Mouse (Mus musculus) thymus, adult 2 months (tissue): ENCODE measurements around the gene Shisa2.

Experiments used
- CTCF ChIP-seq: fragments of 200-500 bp; IDR thresholded peaks from 2 replicates; pipeline ENCODE4 v1.5.1; 2012; ENCODE audit warnings: mild to moderate bottlenecking, control low read depth, low read length, moderate library complexity, borderline replicate concordance; ENCODE audit not compliant: control insufficient read depth, poor library complexity, insufficient read depth; ENCODE audit errors: extremely low read depth
- POLR2A ChIP-seq: fragments of 200-500 bp; IDR thresholded peaks from 2 replicates; pipeline ENCODE4 v1.6.1; 2012; ENCODE audit warnings: mild to moderate bottlenecking, low read length, control low read depth, moderate library complexity; ENCODE audit not compliant: control insufficient read depth, poor library complexity, insufficient read depth; ENCODE audit errors: extremely low read depth

DNA sequence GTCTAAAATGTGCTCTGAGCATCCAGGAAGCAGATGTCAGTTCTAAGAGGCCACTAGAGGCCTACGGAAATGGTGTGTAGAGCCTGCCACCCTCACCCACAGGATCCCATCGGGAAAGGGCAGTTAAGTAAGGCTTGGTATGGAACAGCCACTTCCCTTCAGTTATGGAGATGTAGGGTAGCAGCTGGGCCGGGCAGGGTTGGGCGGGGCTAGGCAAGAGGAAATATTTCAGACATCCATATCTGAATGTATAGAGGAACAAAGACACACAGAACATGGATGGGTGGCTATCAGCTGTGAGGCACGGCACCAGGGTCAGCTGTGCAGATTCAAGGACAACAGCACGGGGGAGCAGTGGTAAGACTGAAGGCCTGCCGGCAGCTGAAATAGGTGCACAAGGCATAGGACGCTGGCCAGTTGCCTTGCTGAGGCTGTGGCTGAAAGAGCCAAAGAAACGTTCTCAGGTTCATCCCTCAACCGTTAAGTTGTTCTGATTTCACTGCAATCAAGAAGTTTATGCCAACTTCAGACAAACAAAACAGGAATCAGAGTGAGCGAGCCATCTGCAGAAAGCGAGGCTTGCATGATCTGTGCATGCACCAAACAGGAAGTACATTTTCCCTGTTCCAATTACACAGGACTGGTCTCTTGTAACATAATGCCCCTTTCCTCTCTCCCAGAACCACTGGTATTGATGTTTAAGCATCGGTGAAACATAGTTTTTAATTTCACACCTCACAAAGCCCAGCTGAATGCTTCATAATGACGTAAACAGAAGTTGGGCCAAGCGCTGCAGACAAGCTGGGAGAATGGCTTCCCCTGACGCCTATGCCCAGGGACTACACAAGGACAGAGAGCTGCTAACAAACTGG, 22.0 kb downstream of the Shisa2 start:
- TF ChIP-seq POLR2A (no peak), CTCF (no peak)
